Mouse (Mus musculus) right cerebral cortex, postnatal 4 days (tissue): ENCODE results near the gene Gm44790.
A peak's percentile ranks its signal among the peaks of the same experiment; 100 is the strongest.
"Not testable (repeated sequence)": the region's sequence is repeated elsewhere in the genome, so short reads cannot be mapped to it uniquely, and the experiment has no call there.

Source experiments
- DNase-seq: peaks from one replicate; pipeline ENCODE4 v3.0.0-alpha.2; 2022

Gm44790 gene

GRCm38 (mm10) chr6:86474646-86475181 lies 48.3 kb downstream of the Gm44790 start:
- DNase-seq = no peak

GRCm38 (mm10) chr6:86475462-86476167 lies 49.2 kb downstream of the Gm44790 start:
- no peak for DNase-seq

- DNase-seq = no peak
These were observed 50.5 kb downstream of the Gm44790 start for GRCm38 (mm10) chr6:86476931-86477330.

- no peak for DNase-seq
These were observed 52.9 kb downstream of the Gm44790 start for GRCm38 (mm10) chr6:86479311-86479710.

- DNase-seq = no peak
These were observed 53.3 kb downstream of the Gm44790 start for GRCm38 (mm10) chr6:86479816-86480188.

GRCm38 (mm10) chr6:86480189-86480831 lies 53.9 kb downstream of the Gm44790 start:
- no peak for DNase-seq

GRCm38 (mm10) chr6:86481871-86482270 lies 55.4 kb downstream of the Gm44790 start:
- no peak for DNase-seq

- DNase-seq = no peak
These were observed 59.6 kb downstream of the Gm44790 start for GRCm38 (mm10) chr6:86485943-86486640.

- DNase-seq = peak; percentile 78
These were observed 61.1 kb downstream of the Gm44790 start for GRCm38 (mm10) chr6:86487358-86488148.

- no peak for DNase-seq
These were observed 61.7 kb downstream of the Gm44790 start for GRCm38 (mm10) chr6:86488149-86488485.

- no peak for DNase-seq
These were observed 63.5 kb downstream of the Gm44790 start for GRCm38 (mm10) chr6:86489945-86490344.

- DNase-seq = not testable (repeated sequence)
These were observed 64.0 kb downstream of the Gm44790 start for GRCm38 (mm10) chr6:86490413-86490812.

GRCm38 (mm10) chr6:86493469-86494263 lies 67.2 kb downstream of the Gm44790 start:
- no peak for DNase-seq

GRCm38 (mm10) chr6:86494767-86495166 lies 68.3 kb downstream of the Gm44790 start:
- DNase-seq = no peak
